Mouse (Mus musculus): Measurements from ENCODE around the gene Tssc4. TPM values are rescaled to one million over a fixed set of nuclear protein-coding genes. Genes with fewer than 3 reads are reported as not detected.

Gene Tssc4
- total and polyA plus RNA-seq, 3 experiments = 75.6 to 76.9 TPM; not detected in 1

DNA sequence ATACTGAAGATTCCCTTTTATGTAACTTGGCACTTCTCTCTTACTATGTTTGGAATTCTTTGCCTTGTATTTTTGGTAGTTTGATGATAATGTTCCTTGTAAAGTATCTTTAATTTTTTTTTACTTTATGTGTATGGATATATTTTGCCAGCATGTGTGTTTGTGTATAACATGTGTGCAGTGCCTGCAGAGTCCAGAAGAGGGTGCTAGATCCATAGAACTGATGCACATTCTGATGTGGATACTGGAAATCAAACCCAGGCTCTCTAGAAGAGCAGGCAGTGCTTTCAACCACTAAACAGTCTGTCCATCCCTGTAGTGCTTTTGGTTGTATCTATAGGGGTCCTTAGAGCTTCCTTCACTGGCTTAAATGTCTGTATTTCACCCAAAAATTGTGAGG, 45.7 kb downstream of the Tssc4 start (continued):
- TF ChIP-seq MYB (IDR thresholded peaks at IDR 0.05; ENCODE audit: low read depth, low read length) = no peak
- no peak for TF ChIP-seq EP300 (IDR thresholded peaks at IDR 0.05; ENCODE audit: low read depth in 1 of 2, low read length in 2 of 2)
- no peak for TF ChIP-seq TCF12 (IDR thresholded peaks at IDR 0.05; ENCODE audit: low read depth, low read length)

DNA sequence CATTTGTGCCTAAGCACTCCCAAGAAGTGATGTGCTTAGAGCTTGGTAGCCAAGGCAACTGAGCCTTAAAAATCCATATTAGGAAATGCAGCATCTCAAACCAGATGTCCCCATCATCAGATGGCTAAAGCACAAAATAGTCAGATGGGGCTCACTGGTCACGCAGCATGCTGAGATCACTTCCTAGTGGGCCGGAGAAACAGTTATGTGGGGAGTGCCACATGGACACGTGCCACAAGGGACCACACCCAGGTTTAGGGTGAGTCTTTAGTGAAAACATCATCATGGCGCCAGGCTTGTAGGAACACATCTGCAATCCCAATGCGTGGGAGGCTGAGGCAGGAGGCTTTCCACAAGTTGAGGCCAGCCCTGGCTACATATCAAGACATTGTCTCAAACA, 47.5 kb downstream of the Tssc4 start:
- Histone ChIP-seq H3K9me3 (replicated peaks; ENCODE audit: insufficient read depth, low read length) (no peaks in the 10 kb centered on the region), H3K79me2 (ENCODE audit: control insufficient read depth, insufficient read depth, low read length, poor library complexity) (no peaks in the 10 kb centered on the region), H3K36me3 (ENCODE audit: control insufficient read depth in 1 of 2, insufficient read depth in 2 of 2, low read length in 2 of 2) (peaks cover 0 to 12% of the 10 kb centered on the region in 2 experiments; a peak in 2 of 4 replicates), H3K4me3 (ENCODE audit: control insufficient read depth in 1 of 2, insufficient read depth in 1 of 2, low read depth in 2 of 2, low read length in 2 of 2) (no peak overlapping the region), H3K27me3 (ENCODE audit: control insufficient read depth in 1 of 2, insufficient read depth in 2 of 2, low read length in 2 of 2) (no peaks in the 10 kb centered on the region), H3K9ac (ENCODE audit: control insufficient read depth, low read depth, low read length, poor library complexity, severe bottlenecking) (no peak overlapping the region), H3K27ac (ENCODE audit: control insufficient read depth, low read depth, low read length) (no peak overlapping the region), H3K4me1 (ENCODE audit: control insufficient read depth in 1 of 2, insufficient read depth in 2 of 2, low read length in 2 of 2) (peaks cover 5 to 29% of the 10 kb centered on the region in 2 experiments)
- no peak for DNase-seq (ENCODE audit: low read depth, low spot score)
- TF ChIP-seq CHD1 (IDR thresholded peaks at IDR 0.05; ENCODE audit: low read depth, low read length) = no peak
- no peak for TF ChIP-seq USF1 (IDR thresholded peaks at IDR 0.05; ENCODE audit: low read depth, low read length)
- no peak for TF ChIP-seq EP300 (IDR thresholded peaks at IDR 0.05; ENCODE audit: low read depth in 1 of 2, low read length in 2 of 2)

DNA sequence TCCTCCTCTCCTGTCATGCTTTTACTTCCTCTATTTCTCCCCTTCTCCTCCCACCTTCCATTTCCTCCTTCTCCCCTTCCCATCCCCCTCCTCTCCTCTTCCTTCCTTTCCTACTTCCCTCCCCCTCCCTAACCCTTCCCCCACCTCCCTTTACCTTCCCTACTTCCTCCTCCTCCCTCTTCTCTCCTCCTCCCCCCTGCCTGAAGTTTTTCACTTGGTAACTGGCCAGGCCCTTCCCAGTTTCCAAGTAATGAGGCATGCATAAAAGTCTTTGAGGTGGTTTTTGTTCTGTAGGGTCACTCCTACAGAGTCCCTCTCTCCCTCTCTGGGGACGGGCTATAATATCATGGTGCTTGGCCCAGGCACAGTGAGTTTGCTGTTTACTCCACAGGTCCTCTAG, 50.4 kb downstream of the Tssc4 start:
- peak overlapping the region; percentile 28 for H3K27ac ChIP-seq (ENCODE audit: control insufficient read depth, low read depth, low read length)
- no peaks in the 10 kb centered on the region for H3K9me3 ChIP-seq (replicated peaks; ENCODE audit: insufficient read depth, low read length)
- H3K27me3 ChIP-seq (ENCODE audit: control insufficient read depth in 1 of 2, insufficient read depth in 2 of 2, low read length in 2 of 2) = no peaks in the 10 kb centered on the region
- H3K9ac ChIP-seq (ENCODE audit: control insufficient read depth, low read depth, low read length, poor library complexity, severe bottlenecking) = peak overlapping the region; percentile 7; the same call in 1 of the 2 replicates
- H3K4me1 ChIP-seq (ENCODE audit: control insufficient read depth in 1 of 2, insufficient read depth in 2 of 2, low read length in 2 of 2) = peaks cover 12 to 34% of the 10 kb centered on the region in 2 experiments
- peaks cover 0 to 17% of the 10 kb centered on the region in 2 experiments; a peak in 2 of 4 replicates for H3K36me3 ChIP-seq (ENCODE audit: control insufficient read depth in 1 of 2, insufficient read depth in 2 of 2, low read length in 2 of 2)
- no peak for TF ChIP-seq ZNF384 (IDR thresholded peaks at IDR 0.05; ENCODE audit: low read depth, low read length)
- TF ChIP-seq TAL1 (IDR thresholded peaks at IDR 0.05; ENCODE audit: low read length) = no peak
- peak in 1 of 2 experiments; percentile 45; a peak in 1 of 4 replicates for TF ChIP-seq EP300 (IDR thresholded peaks at IDR 0.05; ENCODE audit: low read depth in 1 of 2, low read length in 2 of 2)
- TF ChIP-seq RCOR1 (IDR thresholded peaks at IDR 0.05; ENCODE audit: low read depth, low read length) = no peak
- TF ChIP-seq GATA1 (IDR thresholded peaks at IDR 0.05; ENCODE audit: low read depth, low read length) = no peak
- TF ChIP-seq MXI1 (IDR thresholded peaks at IDR 0.05; ENCODE audit: low read depth, low read length) = peak; percentile 20; the same call in 1 of the 2 replicates
- TF ChIP-seq MAZ (IDR thresholded peaks at IDR 0.05; ENCODE audit: low read depth, low read length) = no peak
- no peak for TF ChIP-seq USF1 (IDR thresholded peaks at IDR 0.05; ENCODE audit: low read depth, low read length)
- DNase-seq (ENCODE audit: low read depth, low spot score) = peak; percentile 56
- no peaks in the 10 kb centered on the region for H3K79me2 ChIP-seq (ENCODE audit: control insufficient read depth, insufficient read depth, low read length, poor library complexity)
- H3K4me3 ChIP-seq (ENCODE audit: control insufficient read depth in 1 of 2, insufficient read depth in 1 of 2, low read depth in 2 of 2, low read length in 2 of 2) = no peak overlapping the region

DNA sequence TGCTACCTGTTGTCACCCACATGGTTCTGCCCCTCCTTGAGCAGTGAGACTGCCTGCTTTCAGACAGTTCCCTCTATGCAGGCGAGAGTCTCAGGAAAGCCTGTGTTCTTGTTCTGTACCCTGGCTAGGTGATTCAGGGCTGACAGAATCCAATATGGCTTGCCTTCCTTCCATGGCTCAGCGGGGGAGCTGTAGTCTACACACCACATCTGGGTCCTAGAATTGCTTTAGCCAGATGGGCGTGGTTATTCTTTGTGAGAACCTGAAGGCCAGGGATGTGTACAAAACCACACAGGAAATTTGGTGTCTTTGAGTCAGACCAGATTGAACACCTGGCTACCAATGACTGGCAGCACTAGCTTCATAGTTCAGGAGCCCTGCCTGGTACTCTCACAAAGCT, 50.8 kb downstream of the Tssc4 start:
- DNase-seq (ENCODE audit: low read depth, low spot score) = no peak
- Histone ChIP-seq H3K79me2 (ENCODE audit: control insufficient read depth, insufficient read depth, low read length, poor library complexity) (no peaks in the 10 kb centered on the region), H3K9ac (ENCODE audit: control insufficient read depth, low read depth, low read length, poor library complexity, severe bottlenecking) (peak overlapping the region; percentile 7; the same call in 1 of the 2 replicates), H3K27ac (ENCODE audit: control insufficient read depth, low read depth, low read length) (peak overlapping the region; percentile 28), H3K4me3 (ENCODE audit: control insufficient read depth in 1 of 2, insufficient read depth in 1 of 2, low read depth in 2 of 2, low read length in 2 of 2) (no peak overlapping the region), H3K36me3 (ENCODE audit: control insufficient read depth in 1 of 2, insufficient read depth in 2 of 2, low read length in 2 of 2) (peaks cover 0 to 17% of the 10 kb centered on the region in 2 experiments; a peak in 2 of 4 replicates), H3K4me1 (ENCODE audit: control insufficient read depth in 1 of 2, insufficient read depth in 2 of 2, low read length in 2 of 2) (peaks cover 12 to 34% of the 10 kb centered on the region in 2 experiments), H3K27me3 (ENCODE audit: control insufficient read depth in 1 of 2, insufficient read depth in 2 of 2, low read length in 2 of 2) (no peaks in the 10 kb centered on the region), H3K9me3 (replicated peaks; ENCODE audit: insufficient read depth, low read length) (no peaks in the 10 kb centered on the region)
- TF ChIP-seq KAT2A (conservative IDR thresholded peaks at IDR 0.05; ENCODE audit: low read depth, low read length) (no peak), EP300 (IDR thresholded peaks at IDR 0.05; ENCODE audit: low read depth in 1 of 2, low read length in 2 of 2) (peak in 1 of 2 experiments; percentile 13; a peak in 1 of 4 replicates)

Other genes with a start within 250 kb of the Tssc4 start
- gene Th, start 138.1 kb upstream of the Tssc4 start, total RNA-seq (2012; rRNA removed) = not detected in 2 replicates
- not detected for gene Th, start 138.1 kb upstream of the Tssc4 start, polyA plus RNA-seq (2012; ENCODE audit: insufficient read depth in 1 of 2, insufficient read length in 2 of 2, low read depth in 1 of 2, low replicate concordance in 2 of 2, missing spikeins in 1 of 2)
- not detected in 2 replicates for gene Ascl2, start 100.0 kb upstream of the Tssc4 start, total RNA-seq (2012; rRNA removed)
- not detected for gene Ascl2, start 100.0 kb upstream of the Tssc4 start, polyA plus RNA-seq (2012; ENCODE audit: insufficient read depth in 1 of 2, insufficient read length in 2 of 2, low read depth in 1 of 2, low replicate concordance in 2 of 2, missing spikeins in 1 of 2)
- 159 and 205 TPM in 2 replicates for gene Tspan32, start 64.2 kb upstream of the Tssc4 start, total RNA-seq (2012; rRNA removed)
- 100 to 1,000 TPM in 1 of 2 experiments, 10 to 100 TPM in 1; 53.5 to 212 TPM for gene Tspan32, start 64.2 kb upstream of the Tssc4 start, polyA plus RNA-seq (2012; ENCODE audit: insufficient read depth in 1 of 2, insufficient read length in 2 of 2, low read depth in 1 of 2, low replicate concordance in 2 of 2, missing spikeins in 1 of 2)
- 86.8 and 105 TPM in 2 replicates for gene Cd81, start 16.5 kb upstream of the Tssc4 start, total RNA-seq (2012; rRNA removed)
- 100 to 1,000 TPM in 1 of 2 experiments, not detected in 1; 133 TPM for gene Cd81, start 16.5 kb upstream of the Tssc4 start, polyA plus RNA-seq (2012; ENCODE audit: insufficient read depth in 1 of 2, insufficient read length in 2 of 2, low read depth in 1 of 2, low replicate concordance in 2 of 2, missing spikeins in 1 of 2)
- 1.5 and 1.7 TPM in 2 replicates for gene Trpm5, start 25.4 kb downstream of the Tssc4 start, total RNA-seq (2012; rRNA removed)
- 1 to 10 TPM in 1 of 2 experiments, not detected in 1; 1.9 TPM for gene Trpm5, start 25.4 kb downstream of the Tssc4 start, polyA plus RNA-seq (2012; ENCODE audit: insufficient read depth in 1 of 2, insufficient read length in 2 of 2, low read depth in 1 of 2, low replicate concordance in 2 of 2, missing spikeins in 1 of 2)
- gene Kcnq1, start 37.1 kb downstream of the Tssc4 start, total RNA-seq (2012; rRNA removed) = 0.85 and 0.96 TPM in 2 replicates
- gene Kcnq1, start 37.1 kb downstream of the Tssc4 start, polyA plus RNA-seq (2012; ENCODE audit: insufficient read depth in 1 of 2, insufficient read length in 2 of 2, low read depth in 1 of 2, low replicate concordance in 2 of 2, missing spikeins in 1 of 2) = under 1 TPM in 1 of 2 experiments, not detected in 1; 0.63 TPM

All from MEL (cell line).